Mouse (Mus musculus) heart, adult 11 months (tissue): ENCODE measurements around the gene Gria1.

Experiments used
- DNase-seq: peaks from one replicate; pipeline ENCODE4 v3.0.0; 2022

Gene Gria1

DNA sequence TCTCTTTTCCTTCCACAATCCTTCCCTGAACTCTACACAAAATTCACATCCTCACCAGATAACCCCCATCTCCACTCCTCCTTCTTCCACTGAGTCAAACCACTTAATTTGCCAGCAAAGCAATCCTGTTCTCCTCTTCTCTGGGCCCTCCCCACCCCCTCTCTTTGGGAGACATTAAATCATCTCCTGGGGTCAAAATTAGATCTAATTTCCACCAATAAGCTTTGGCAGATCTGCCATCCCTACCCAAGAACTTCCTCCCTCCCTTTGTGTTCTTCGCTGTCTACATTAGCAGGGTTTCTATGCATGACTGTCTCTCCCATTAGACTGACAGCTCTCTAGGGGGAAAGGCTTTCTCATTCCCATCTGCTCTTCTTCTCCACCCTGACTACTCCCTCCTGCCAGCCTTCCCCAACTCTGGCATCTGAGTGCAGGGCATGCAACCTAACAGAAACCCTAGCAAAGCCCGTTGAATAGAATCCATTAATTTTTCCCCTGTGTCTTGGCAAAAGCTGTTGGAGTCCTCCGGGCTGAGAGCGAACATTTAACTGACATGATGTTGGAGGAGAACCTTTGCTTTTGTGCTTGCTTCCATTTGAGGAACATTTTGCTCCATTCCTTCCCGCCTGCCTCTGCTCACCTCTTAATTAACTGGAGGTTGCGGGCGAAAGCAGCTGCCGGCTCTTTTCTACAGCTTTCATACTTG is 59.2 kb downstream of the Gria1 start:
- DNase-seq = no peak

DNA sequence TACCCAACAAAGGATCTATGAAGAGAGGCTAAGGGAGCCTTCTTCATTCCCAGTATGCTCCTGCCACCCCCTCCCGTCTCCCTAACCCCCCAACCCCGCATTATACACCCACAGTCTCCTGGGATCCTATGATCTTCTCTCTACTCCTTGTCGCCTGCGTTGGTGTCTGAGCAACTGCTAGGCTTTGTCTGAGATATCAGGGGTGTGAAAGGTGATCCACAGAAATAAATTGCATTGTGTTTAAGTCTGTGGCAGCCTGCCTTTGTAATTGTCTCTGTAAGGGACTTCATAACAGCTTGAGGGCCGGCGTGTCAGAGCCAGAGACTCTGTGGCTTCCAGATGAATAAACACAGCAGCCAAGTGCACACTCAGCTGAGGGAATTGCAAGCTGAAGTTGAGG is 61.0 kb downstream of the Gria1 start:
- DNase-seq = no peak

DNA sequence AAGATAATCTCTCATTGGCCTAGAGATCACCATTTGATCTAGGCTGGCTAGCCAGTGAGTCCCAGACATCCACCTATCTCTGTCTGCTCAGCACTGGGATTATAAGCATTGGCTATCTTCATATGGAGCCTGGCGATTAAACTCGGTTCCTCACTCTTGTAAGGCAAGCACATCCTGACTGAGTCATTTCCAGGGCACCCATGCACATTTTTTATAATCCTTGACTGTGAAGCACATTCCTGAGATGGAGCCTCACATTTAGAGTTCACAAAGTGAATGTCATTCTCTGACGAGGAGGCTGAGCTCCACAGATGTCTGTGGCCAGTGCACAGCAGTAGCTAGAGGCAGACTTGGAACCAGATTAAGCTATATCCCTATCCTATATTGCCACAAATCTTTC is 68.2 kb downstream of the Gria1 start:
- no peak for DNase-seq

DNA sequence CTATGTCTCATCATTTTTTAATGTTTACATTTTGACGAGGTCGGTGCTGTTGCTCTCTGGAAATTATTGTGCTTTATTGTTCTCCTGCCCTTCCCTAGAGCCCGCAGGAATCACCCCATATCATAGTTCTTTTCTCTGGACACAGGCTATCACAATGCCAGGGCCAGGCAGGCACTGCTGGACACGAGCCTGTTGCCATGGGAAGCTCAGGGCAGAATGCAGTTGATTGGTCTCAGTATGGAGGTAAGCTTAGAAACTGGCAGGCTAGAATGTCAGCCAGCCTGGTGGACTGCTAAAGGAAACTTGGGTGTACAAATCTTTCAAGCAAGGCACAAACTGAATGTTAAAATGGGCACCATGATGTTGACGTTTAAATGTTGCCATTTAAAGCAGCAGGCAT is 78.3 kb downstream of the Gria1 start:
- DNase-seq = peak; percentile 82

DNA sequence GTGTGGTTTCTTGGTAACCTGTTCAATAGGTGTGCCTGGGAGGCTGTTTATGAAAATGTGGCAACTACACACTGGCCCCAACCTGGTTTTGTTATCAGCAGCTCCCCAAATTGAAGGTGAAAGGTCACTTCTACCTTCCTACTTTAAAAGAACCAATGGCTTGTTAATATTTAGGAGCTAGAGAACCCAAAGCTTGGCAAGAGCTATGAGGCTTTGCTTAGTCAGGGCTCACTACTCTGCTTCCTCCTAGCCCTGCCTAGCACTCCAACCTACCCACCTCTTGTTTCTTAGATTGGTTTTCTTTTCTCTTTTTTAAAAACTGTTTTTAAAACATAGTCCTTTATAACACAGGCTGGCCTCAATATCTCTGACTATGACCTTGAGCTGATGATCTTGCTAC is 79.5 kb downstream of the Gria1 start:
- DNase-seq = peak; percentile 51

DNA sequence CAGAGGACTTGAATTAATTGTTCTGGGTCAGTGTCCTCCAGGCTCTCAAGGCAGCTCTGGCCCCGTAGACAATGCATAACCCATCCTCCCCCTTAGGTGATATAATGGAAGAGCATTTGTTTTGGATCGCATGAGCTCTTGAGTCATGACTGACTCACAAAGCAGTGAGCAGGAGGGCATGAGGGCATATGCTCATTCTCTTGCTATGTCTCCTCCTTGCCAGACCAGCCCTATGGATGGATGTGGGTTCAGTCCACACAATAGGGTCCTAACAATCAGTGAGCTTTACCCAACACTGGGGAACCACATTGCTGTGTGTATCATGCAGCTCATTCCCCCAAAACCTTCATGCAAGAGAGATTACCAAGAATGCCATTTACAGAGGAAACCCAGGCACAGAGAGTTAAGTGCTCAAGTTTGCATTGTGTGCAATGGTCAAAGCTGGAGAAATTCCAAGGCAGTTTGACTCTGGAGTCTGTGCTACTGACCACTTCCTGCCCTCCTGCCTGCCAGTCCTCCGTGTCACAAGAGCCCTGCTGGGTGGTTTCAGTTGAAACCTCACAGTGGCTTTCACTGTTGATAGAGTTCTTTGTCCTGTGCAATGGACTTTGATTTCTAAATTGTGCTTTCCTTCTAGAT is 80.2 kb downstream of the Gria1 start:
- peak; percentile 54 for DNase-seq

DNA sequence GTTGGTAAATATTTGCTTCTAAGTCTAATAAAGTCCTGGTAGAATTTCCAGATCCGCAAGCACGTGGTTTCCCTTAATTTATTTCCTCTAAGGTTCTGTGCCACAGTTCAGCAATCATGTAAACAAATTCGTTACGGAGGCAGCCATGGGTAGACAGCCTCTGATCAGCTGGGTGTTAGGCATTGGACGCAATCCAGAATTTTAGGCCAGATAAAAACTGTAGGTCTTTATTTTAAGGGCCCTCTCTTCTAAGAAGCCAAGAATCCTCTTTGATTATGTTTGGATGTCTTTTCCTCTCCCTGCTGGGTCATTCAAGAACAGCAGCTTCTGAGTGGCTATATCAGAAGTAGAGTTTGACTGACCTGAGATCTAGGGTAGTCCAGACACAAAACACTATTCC is 89.3 kb downstream of the Gria1 start:
- DNase-seq = peak; percentile 69

DNA sequence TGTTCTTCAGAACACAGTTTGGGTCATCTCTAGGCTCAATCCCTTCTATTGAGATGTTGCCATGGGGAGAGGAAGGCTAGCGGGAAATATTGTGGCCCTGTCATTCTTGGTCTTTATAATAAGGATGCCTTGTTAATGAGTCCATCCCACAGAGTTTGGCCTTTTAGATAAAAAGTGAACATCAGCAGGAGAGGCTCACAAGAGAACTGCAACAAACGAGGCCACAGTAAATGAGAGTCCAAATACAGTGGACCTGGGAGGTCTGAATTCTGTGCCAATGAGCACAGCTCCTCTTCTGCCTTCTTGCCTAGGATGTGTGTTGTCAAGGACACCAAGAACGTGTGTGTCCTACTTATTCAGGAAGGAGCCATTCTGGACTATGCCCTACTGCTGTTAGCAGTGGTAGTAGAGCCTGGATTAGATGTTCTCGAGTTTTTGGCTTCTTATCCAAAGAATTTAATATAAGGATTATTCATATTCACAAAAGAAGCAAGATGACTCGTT is 92.6 kb downstream of the Gria1 start:
- peak; percentile 18 for DNase-seq

DNA sequence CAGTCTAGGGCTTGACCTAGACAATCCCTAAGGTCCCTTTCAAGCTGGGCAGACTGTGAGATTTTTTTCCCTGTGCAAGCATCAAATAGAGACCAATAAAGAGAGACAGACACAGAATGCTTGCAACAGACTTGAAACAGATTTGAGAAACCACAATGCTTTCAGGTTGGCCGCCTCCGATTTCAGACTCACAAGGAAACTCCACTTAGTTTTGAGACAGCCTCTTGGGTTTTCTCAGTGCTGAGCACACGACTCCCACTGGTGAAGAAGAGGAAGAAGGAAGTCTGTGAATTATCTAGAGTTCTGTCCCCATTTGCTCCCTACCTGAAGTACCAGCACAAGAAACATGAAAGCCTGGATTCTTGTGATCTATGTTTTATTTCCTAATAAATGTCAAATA is 94.5 kb downstream of the Gria1 start:
- peak; percentile 43 for DNase-seq

DNA sequence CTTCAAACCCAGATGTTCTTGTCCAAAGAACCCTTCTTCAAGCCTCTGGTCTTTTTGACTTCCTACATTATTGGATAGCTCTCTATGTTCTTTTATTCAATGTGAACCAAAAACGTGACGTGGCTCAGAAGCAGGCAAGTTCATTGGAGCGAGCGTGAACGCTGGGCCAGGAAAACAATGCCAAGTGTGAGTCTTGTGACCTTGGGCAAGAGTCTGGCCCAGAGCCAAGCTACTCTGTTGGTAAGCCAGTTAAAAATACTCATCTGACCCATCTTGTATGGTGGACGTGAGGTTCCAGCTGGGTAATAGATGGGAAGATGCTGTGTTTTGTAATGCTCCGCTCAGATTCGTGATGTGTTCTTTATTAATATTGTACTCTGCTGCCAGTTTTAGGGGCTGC is 101.2 kb downstream of the Gria1 start:
- DNase-seq = no peak

DNA sequence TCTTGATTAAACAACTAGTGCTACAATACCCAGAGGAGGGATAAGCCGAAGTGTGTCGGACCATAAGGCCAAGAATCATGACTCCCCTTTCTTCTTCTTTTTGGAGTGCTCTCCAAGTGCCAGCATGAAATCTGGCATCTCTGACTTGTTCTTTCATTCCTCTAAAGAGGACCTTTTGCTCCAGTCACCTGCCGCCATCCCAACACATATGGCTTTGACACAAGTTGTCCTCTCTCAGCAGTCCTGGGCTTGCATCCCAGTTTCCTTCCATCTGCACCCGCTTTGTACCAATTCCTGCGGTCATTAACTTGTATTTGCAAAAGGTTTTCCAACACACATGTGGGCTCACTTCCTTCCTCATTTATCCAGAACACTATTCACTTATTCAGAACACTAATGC is 103.2 kb downstream of the Gria1 start:
- DNase-seq = no peak

DNA sequence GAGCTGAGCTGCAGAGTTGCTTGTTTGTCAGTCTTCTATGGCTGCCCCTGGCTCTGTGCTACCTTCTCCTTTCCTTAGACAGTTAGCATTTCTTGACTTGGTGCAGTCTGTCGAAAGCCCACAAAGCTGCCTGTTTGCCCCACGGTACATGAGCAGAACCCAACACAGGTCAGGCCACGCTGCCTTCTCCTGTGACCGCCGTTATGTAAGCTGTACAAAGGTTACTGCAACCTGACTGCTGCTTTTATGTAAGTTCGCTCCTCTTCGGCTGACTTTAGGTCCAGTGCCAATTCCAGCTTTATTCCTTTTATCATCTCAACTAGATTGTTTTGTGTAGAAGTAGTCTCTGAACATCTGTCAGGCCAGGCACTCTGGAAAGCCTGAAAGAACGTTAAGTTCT is 115.9 kb downstream of the Gria1 start:
- DNase-seq = peak; percentile 79

DNA sequence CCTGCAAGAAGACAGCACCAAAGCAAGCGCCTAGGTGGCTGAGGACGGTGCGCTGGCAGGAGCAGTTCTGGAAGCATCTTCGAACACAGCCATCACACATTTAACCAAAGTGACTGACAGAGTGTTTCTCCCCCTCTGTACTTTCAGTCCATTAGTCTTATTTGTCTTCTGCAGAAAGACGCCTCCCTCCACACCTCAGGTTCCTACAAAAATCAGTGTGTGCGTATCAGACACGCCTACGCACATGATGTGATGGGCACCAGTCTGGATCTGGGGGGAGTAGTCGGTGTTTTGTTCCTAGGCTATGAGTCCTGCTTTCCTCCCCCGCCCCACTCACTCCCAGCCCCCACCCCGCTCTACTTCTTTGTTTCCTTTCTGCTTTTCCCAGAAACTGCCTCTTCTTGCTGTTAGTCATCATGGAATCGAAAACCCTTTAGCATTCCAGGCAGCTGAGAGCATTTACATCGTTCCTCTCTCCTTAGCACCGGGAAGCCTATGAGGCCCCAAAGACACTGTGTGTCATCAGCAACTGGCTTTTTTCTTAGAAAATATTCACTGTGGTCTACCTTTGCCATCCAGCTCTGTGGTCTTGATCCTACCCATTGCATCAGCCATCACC is 129.1 kb downstream of the Gria1 start:
- no peak for DNase-seq

DNA sequence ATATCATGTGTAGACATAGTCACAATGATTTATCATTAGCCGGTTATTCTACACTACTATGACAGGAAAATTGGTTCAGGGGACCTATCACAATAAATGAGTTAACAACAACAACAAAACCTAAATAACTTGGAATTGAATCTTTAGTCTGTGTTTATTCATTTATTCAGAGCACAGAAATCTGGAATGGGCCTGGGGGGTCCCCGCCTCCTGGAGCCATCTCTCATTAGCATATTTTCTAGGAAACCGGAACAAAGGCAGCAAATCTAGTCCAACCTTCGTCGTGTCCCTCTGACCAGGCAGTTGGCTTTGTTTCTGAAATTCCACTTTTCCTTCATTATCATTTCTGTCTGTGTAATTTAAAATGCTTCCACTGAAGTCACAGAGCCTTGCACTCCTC is 132.5 kb downstream of the Gria1 start:
- no peak for DNase-seq

DNA sequence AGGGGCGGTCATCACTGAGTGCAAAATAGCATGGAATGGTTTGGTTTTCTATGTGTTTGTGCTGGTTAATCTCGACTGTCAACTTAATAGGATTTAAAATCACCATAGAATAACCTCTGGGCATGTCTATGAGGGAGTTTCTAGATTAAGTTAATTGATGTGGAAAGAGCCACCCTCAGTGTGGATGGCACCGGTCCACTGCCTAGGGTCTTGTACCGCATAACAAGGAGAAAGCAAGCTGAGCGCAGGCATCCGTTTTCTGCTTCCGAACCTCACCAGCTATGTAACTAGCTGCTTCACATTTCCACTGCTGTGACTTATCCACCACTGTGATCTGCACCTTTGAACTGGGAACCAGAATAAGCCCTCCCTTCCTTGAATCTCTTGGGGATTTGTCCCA is 134.0 kb downstream of the Gria1 start:
- DNase-seq = no peak

DNA sequence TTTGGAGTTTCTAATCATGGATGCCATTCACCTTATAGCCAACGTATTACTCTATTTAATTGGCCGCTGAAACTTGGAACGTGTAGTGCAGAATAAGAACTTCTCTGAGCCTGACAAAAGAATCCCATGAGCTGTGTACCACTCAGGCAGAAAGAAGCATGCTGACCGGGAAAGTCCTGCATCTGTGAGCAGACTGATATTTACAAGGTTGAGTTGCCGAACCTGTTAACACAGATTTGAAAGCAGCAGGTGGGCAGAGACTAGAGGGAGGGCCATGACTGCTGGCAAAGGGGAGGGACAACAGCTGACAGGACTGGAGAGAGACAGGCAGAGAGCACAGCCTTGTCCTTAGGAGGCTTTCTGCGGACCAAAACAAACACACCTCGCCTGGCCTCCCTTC is 134.5 kb downstream of the Gria1 start:
- no peak for DNase-seq

DNA sequence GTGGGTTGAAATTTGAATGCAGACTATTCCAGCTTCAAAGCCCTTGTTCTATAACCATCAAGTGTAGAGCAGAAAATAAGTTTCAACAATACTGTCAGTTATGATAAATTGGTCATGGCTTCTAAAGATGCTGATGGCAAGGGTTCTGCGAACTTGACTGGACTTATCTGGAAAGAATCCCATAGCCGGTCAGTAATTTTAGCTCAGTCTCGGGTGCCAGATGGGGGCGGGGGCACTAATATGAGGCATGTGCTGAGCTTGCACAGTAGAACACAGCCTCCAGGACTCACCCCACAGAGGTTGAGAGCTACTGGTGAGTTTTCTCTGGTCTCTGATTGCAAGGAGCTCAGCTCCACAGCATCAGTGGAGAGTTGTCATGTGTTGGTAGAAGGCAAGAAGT is 140.5 kb downstream of the Gria1 start:
- DNase-seq = no peak

DNA sequence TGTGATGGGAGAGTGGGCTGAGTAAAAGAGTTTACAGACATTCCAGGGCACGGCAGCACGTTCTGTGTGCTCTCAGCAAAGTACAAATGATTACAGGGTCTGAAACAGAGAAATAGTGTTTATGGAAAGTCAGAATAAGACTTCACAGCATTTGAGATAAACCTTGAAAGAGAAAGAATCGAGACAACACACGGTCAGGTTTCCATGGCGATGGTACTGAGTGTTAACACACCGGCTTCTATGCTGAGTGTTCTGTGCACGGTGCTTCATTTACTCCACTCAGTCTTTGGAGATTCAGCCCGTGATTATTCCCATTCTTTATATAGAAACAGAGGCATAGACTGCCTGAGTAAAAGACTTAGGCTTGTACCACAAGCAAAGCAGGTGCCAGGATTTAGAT is 143.8 kb downstream of the Gria1 start:
- DNase-seq = no peak

DNA sequence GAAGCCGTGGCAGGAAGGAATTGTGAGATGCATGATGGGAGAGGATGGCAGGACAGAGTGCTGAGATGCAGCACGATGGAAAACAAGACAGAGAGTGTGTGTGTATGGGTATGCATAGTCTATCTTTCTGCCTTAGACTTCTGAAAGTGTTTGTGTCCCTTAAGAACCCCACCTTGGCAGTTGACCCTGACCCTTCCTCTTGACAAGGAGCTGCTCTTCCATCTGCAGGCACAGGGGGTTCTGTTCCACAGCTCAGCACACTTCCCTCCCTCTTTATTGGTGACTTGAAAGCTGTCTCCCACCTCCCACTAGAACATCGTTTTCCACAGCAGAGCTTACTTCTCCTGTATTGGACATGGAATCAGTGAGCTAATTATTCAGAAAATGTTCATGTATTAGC is 148.2 kb downstream of the Gria1 start:
- peak; percentile 51 for DNase-seq

DNA sequence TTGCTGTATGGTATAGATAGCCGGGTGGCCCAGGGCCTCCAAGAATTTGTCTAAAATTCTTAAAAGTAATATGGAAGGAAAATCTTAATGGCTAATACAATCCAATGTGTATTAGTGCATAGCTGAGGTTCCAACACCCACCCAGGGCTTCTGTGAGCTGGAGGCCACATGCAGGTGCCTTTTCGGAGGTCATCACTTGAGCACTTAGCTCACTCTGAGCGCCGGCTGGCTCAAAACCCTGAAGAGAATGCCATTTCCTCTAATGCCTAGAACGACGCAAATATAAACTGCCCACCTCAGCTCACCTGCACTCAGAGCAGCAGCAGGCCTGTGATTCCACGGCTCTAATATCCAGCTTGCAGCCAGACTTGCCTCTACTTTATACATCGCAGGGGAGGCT is 148.9 kb downstream of the Gria1 start:
- peak; percentile 65 for DNase-seq

DNA sequence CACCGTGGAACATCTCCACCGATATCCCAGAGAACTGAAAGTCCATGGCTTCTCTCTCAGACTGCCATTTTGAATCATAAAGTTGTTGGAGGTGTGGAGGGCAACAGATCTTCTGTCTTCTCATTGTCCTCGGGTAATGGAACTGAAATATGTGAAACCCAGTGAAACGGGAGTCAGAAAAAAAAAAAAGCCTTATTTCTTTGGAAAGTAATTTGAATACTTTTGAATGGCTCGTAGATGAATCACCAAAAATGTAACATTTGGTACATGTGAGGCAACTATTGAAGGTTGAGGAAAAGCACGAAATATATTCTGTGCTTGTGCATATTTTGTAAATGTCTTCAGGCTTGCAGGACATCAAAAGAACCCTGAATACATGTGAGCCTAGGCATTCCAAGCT is 151.7 kb downstream of the Gria1 start:
- no peak for DNase-seq

DNA sequence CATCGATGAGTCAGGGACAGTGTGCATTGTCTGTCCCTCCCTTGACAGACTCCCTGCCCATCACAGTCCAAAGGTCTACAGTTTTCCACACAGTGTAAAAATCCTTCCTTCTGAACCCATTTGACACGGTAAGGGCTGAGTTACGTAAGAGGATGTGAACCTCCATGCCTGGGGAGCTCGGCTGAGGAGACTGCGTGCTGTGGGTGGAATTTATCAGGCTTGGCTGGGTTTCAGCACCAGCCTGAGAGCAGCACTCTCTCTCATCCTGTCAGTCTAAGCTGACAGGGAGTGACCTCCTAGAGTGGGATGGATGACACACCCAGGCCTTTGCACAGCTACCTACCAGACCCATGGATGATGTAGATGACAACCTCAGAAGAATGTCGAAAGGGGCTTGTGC is 158.9 kb downstream of the Gria1 start:
- DNase-seq = no peak

DNA sequence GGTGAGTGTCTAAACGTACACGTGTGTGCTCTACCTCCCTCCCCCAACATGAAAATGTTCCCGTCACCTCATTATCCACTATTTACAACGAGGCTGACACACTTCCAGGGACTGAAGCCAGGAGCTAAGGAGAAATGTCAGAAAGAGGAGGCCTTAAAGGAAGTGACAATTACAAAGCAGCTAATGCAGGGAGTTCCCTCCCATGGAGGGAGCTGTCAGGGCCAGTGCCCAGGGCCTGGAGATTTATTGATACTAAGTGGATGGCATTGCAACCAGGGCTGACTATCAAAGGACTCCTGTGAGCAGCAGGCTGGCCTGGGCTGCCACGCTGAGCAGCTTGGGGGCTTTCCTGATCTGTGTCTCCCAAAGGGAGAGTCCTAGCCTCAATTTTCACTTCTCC is 163.0 kb downstream of the Gria1 start:
- peak; percentile 41 for DNase-seq

DNA sequence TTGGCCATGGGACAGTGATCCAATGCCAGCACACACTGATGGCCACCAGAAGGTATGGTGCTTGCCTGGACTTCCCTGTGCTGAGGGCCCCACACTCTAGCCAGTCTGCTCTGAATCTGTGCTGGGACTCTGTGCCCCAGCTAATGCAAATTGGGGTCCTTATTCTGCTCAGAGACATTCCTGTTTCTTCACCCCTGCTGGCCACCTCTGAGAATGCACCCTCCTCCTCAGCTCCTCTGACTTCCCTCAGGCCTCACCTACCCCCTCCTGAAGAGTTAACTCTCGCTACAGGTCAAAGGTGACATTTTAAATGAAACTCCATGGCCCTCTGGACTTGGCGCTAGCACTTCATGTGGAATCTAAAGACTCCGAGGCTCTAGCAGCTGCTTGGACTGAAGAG is 165.4 kb downstream of the Gria1 start:
- no peak for DNase-seq
